Mouse (Mus musculus) midbrain, embryonic 10.5 days (tissue): ENCODE measurements around the gene Epb41l1. TPM values are rescaled to one million over a fixed set of nuclear protein-coding genes. Genes with fewer than 3 reads are reported as not detected.
A peak's percentile ranks its signal among the peaks of the same experiment; 100 is the strongest.

ENCODE experiments used
- DNase-seq: peaks from one replicate; pipeline ENCODE4 v3.0.0-alpha.2; 2017; ENCODE audit warnings: low spot score
- H3K27ac ChIP-seq: fragments of 300-500 bp; sonication (generic); replicated peaks from 2 replicates; pipeline ENCODE4 v1.5.1; 2016; ENCODE audit warnings: mild to moderate bottlenecking
- H3K27me3 ChIP-seq: fragments of 300-500 bp; sonication (generic); 2 replicates; pipeline ENCODE4 v1.6.1; 2016; ENCODE audit warnings: low read depth, mild to moderate bottlenecking; ENCODE audit not compliant: poor library complexity, severe bottlenecking
- H3K36me3 ChIP-seq: fragments of 300-500 bp; sonication (generic); 2 replicates; pipeline ENCODE4 v1.6.1; 2016; ENCODE audit warnings: mild to moderate bottlenecking, moderate library complexity
- H3K4me1 ChIP-seq: fragments of 300-500 bp; sonication (generic); 2 replicates; pipeline ENCODE4 v1.6.1; 2016
- H3K4me3 ChIP-seq: fragments of 300-500 bp; sonication (generic); 2 replicates; pipeline ENCODE4 v1.5.1; 2016; ENCODE audit warnings: mild to moderate bottlenecking, moderate library complexity
- H3K9me3 ChIP-seq: fragments of 300-500 bp; sonication (generic); replicated peaks from 2 replicates; pipeline ENCODE4 v1.6.1; 2016; ENCODE audit warnings: mild to moderate bottlenecking
- WGBS: fragments of 180-500 bp; shearing (Covaris S2); methylation state at CpG from one replicate; pipeline ENCODE4 v1.1.7; 2016; 5-methylcytosine and 5-hydroxymethylcytosine counted together
- polyA plus RNA-seq: library from polyadenylated mRNA; unstranded; fragments of >200 nt; fragmentation: Nextera tagmentation; extraction: Ambion mirVana; gene quantifications from 2 replicates; pipeline ENCODE4 v1.2.1, GENCODE M21; 2016

The Epb41l1 gene
- polyA plus RNA-seq, 1 experiment from 2014 or later: 1.3 TPM

DNA sequence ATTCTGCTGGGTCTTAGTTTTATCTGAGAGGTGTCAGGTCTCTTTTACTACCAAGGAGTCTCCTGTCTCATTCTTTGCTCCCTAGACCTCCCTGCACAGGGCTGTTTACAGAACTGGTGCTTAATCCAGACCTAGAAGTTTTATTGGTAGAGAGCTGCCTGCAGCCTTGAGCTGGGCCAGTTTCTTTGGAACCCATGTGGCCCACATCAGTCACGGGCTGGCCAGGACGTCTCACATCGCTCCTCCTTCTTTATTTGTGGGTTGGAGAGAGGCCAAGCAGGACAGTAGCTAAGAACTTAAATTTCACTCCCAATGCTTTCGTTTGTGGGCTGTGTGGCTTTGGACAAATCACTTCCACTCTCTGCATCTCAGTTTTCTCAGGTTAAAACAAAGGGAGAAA, 9.6 kb downstream of the Epb41l1 start:
- WGBS: 58% methylated on average over 4 of the region's 4 CpGs

DNA sequence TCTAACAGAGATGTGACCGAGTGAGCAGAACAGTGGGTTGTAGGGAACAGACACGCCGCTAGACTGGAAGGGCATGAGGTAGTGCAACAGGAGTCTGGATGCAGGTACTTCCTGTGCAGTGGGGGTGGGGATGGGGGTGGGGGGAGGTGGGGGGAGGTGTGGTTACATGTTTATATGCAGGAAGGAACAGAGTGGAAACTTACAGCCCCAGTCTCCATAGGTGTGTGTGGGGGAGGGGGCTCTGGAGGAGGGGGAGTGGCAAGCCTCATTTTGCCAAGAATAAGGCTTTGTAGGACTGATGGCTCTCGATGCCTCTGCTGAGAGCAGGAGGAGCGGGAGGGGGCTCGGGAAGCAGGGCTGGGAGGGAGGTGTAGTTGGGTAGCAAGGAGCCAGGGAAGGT, 10.7 kb downstream of the Epb41l1 start:
- H3K4me1 ChIP-seq: peaks cover 4% of the 10 kb centered on the region; the same call in 1 of the 2 replicates
- H3K4me3 ChIP-seq: no peak overlapping the region
- no peaks in the 10 kb centered on the region for H3K36me3 ChIP-seq
- WGBS: 79% methylated on average over 6 of the region's 6 CpGs
- no peaks in the 10 kb centered on the region for H3K27me3 ChIP-seq
- no peak overlapping the region for H3K27ac ChIP-seq
- DNase-seq: no peak
- H3K9me3 ChIP-seq: no peaks in the 10 kb centered on the region

More for the DNA sequence above, 9.6 kb downstream of the Epb41l1 start:
- no peaks in the 10 kb centered on the region for H3K36me3 ChIP-seq
- H3K4me1 ChIP-seq: peaks cover 11% of the 10 kb centered on the region
- H3K9me3 ChIP-seq: no peaks in the 10 kb centered on the region
- DNase-seq: no peak
- H3K27me3 ChIP-seq: no peaks in the 10 kb centered on the region
- no peak overlapping the region for H3K27ac ChIP-seq
- no peak overlapping the region for H3K4me3 ChIP-seq

DNA sequence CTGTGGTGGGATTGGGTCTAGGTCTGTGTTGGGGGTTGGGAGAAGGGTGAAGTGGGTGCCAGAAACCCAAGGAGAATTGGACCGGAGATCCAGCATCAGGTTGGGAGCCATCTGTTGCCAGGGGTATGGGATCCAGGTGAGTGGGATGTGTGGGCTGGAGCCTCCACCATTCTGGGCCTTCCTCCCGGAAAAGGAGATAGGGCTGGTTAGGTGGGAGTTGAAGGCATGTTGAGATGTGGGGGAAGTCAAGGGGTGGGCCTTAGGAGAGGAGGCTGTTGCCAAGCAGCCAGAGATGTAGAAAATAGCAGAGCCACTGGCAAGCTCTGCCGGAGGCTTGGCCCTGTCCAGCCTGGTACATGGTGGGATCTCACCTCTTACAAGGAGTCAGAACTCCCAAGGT, 11.4 kb downstream of the Epb41l1 start:
- Histone ChIP-seq H3K27ac (no peak overlapping the region), H3K36me3 (no peaks in the 10 kb centered on the region), H3K4me1 (peaks cover 9% of the 10 kb centered on the region; the same call in 1 of the 2 replicates), H3K27me3 (no peaks in the 10 kb centered on the region), H3K9me3 (no peaks in the 10 kb centered on the region), H3K4me3 (no peak overlapping the region)
- WGBS: 97% methylated on average over 3 of the region's 3 CpGs
- no peak for DNase-seq

DNA sequence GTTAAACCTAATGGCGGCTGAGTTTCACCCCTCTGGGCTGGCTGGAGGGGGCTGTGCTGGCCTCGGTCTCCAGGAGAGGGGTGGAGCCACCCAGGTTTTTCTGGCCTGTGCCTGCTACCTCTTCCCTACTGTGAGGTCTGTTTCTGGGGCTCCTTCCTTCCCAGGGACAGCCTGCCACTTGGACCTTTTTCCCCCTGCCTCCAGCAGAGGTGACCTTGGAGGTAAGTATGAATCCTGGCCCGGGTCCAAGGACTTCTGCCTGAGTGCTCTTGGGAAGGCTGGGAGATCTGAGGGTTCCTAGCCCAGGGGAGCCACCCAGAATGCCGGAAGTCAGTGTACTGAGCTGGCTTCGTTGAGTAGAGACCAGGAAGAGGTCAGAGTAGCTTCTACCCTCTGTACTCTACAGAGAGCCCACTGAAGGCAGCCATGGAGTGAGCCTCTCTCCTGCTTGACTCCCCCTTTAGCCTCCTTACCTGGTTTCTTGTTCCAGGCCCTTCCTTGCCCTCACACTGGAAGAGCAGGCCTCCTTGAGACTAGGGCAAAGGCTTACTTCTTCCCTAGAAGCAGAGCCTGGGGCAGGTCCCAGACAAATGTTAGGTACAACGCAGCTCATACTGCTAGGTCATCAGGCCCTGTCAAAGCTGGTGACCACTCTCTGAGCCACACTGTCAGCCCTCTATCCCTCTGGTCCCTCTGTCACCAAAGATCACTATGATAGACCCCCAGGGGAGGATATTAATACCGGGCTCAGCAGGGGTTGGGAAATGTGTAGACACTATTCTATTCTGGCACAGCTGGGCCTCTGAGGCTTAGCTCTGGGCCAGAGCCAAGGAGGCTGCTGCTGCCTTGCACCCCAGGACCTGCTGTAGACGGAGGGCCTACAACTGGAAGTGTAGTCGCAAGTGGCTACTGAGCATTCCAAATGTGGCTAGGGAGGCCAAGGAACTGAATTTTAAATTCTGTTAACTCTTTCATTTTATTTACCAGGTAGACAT, 12.5 kb downstream of the Epb41l1 start:
- Histone ChIP-seq H3K4me3 (no peak overlapping the region), H3K4me1 (peaks cover 9% of the 10 kb centered on the region; the same call in 1 of the 2 replicates), H3K27me3 (no peaks in the 10 kb centered on the region), H3K9me3 (no peaks in the 10 kb centered on the region), H3K27ac (peak overlapping the region; percentile 4; the same call in 1 of the 2 replicates), H3K36me3 (no peaks in the 10 kb centered on the region)
- DNase-seq: no peak
- WGBS: 59% methylated on average over 9 of the region's 9 CpGs

DNA sequence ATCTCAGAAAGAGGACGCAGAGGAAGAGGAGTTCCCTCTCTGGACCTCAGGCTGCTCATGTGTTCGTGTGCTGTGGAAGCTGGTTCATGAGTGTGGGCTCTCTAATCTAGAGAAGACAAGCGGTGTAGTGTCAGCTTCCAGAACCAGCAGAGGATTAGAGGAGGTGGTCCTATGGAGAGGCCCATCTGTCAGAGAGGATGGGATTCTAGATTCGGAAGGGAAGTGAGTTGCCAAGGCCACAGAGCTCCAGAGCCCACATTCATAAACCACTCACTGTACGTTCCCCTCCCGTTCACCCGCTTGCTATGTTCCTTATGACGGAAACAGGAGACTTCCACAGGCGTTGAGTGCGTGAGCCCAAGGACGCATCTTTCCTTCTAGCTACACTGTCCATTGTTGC, 16.9 kb downstream of the Epb41l1 start:
- Histone ChIP-seq H3K4me3 (no peak overlapping the region), H3K9me3 (no peaks in the 10 kb centered on the region), H3K27me3 (no peaks in the 10 kb centered on the region), H3K36me3 (no peaks in the 10 kb centered on the region), H3K4me1 (peaks cover 21% of the 10 kb centered on the region), H3K27ac (no peak overlapping the region)
- 91% methylated on average over 11 of the region's 11 CpGs for WGBS
- DNase-seq: no peak

DNA sequence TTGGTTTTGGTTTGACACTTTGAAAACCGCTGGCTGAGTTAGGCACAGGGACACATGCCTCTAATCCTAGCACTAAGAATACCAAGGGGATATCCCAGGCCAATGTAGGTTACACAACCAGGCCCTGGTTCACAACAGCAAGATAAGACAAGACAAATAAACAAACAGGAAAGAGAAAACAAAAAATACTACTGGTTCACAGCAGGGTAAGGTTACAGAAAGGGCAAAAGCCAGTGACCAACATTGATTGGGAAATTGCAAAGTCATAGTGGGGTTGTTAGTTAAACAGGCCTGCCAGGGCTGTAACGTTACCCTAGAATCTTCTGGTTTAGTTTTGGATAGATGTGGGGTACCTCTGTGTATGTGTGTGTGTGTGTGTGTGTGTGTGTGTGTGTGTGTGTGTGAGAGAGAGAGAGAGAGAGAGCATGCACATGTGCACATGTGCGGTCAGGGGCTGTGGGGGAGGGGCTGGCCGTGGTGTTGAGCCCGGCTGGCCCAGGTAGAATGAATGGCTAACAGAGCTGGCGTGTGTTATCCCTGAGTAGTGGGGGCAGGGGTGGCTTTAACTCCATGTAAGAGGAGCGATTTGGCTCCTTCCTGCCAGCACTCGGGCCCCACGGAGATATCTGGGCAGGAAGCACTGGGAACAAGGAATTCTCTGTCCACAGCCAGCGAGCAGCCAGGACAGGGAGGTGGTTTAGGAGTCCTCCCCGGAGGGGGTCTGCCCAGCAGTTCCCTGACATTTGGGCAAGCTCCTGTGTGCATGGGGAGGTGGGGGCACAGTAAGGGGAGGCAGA, 19.2 kb downstream of the Epb41l1 start:
- no peak overlapping the region for H3K4me3 ChIP-seq
- no peaks in the 10 kb centered on the region for H3K27me3 ChIP-seq

DNA sequence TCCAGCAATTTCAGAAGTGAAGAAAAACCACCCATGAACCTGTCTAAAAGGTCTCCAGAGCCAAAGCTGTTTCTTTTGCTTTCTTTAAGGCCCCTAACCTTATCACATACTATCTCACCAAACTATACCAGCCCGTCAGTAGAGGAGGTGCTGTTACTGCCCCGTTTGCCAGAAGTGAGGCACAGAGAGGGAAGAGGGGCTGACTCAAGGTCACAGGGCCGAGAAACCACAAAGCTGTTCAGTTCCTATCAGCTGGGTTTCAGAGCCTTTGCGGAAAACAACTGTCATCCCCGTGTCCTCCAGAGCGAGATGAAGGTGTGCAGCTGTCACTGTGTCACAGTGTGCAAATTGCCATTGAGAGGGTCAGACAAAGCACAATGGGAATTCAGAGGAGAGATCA, 21.2 kb downstream of the Epb41l1 start:
- no peak for DNase-seq
- 75% methylated on average over 6 of the region's 6 CpGs for WGBS
- Histone ChIP-seq H3K4me3 (no peak overlapping the region), H3K4me1 (peaks cover 13% of the 10 kb centered on the region), H3K36me3 (peaks cover 7% of the 10 kb centered on the region; the same call in 1 of the 2 replicates), H3K9me3 (no peaks in the 10 kb centered on the region), H3K27ac (no peak overlapping the region), H3K27me3 (no peaks in the 10 kb centered on the region)

More for the DNA sequence above, 19.2 kb downstream of the Epb41l1 start:
- WGBS: 53% methylated on average over 11 of the region's 11 CpGs
- peaks cover under 1% of the 10 kb centered on the region; the same call in 1 of the 2 replicates for H3K36me3 ChIP-seq
- no peak for DNase-seq
- H3K4me1 ChIP-seq: peaks cover 18% of the 10 kb centered on the region
- no peaks in the 10 kb centered on the region for H3K9me3 ChIP-seq
- H3K27ac ChIP-seq: peak overlapping the region; percentile 35; the same call in 1 of the 2 replicates

DNA sequence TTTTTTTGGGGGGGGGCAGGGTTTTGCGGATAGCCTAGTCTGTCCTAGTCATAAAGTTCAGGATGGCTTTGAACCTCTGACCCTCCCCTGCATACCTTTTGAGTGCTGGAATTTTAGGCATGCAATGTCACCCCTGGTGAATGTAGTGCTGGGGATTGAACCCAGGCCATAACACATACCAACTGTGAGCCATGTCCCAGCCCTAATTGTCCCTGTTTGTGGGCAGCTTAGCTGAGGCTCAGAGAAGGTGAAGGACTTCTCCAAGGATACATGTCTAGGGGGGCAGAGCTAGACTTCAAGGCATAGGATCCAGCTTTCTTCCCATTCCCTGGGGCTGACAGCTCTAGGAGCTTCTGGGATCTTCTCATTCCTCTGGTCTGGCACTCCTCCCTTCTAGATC, 22.6 kb downstream of the Epb41l1 start:
- no peak for DNase-seq
- H3K9me3 ChIP-seq: no peaks in the 10 kb centered on the region
- WGBS: 71% methylated on average over 1 of the region's 1 CpGs
- peaks cover 19% of the 10 kb centered on the region for H3K4me1 ChIP-seq
- H3K36me3 ChIP-seq: peaks cover 7% of the 10 kb centered on the region; the same call in 1 of the 2 replicates
- no peak overlapping the region for H3K27ac ChIP-seq
- H3K27me3 ChIP-seq: no peaks in the 10 kb centered on the region
- no peak overlapping the region for H3K4me3 ChIP-seq

DNA sequence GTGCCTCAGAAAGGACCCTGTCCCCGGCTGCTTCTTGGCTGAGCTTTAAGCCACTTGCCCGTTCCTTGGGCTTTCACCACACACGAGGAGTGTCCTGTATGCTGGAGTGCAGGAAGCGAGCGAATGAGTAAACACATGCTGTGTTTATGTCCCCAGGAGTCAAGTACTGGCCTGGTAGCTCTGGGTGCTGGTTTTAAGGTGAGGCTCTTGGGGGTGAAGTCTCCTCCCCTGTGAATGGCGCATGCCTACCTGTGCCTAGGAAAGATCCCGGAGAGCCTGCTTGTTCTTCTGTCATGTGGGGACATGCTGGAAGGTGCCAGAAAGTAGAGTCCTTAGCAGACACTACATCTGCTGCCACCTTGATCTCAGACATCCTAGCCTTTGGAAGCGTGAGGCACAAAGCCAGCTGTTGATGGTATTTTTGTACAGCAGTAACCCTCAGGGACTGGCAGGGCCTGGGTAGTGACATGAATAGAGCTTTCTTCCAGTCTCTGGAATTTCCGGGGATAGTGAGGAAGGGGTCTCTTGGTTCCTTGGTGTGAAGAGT, 25.9 kb downstream of the Epb41l1 start:
- H3K4me3 ChIP-seq: no peak overlapping the region
- peaks cover 12% of the 10 kb centered on the region for H3K4me1 ChIP-seq
- no peak overlapping the region for H3K27ac ChIP-seq
- WGBS: 89% methylated on average over 9 of the region's 9 CpGs
- no peaks in the 10 kb centered on the region for H3K27me3 ChIP-seq
- peaks cover 7% of the 10 kb centered on the region; the same call in 1 of the 2 replicates for H3K36me3 ChIP-seq
- DNase-seq: no peak
- no peaks in the 10 kb centered on the region for H3K9me3 ChIP-seq

DNA sequence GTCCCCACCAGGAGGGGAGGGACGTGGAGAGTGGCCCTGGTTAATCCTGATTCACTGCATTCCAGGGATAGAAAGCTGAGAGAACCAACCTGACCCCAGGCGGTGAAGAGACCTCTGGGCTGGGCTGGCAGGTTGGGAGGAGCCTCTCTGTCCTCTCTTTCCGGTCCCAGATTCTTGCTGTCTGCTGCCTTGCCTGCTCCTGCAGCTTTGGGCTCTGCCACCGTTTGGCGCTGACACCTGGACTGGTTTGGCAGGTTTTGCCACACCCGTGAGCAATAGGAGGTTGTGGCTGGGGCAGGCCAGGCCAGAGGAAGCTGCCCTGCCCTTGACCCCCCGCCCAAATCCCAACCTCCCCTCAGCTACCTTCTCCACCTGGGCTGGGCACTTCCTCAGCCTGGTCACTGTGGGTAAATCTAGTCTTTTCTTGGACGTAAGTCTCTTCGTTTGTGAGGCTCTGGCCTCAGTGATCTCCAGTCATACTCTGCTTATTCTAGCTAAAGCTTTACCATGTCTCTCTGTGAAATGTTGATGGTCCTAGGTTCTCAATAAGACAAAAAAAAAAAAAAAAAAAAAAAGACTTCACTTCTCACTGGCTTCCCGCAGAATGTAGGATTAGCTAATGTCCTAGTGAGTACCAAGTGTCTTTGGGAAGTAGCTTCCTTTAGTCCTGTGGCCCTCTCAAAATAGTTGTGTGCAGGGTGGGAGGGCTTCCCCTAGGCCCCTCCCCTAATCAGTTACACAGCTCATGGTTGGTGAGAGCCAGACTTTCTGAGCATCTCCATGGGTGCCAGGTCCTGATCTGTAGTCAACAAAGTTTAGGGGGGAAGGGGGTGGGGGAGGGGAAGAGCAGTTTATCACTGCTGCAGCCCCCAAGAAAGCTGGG, 26.9 kb downstream of the Epb41l1 start:
- Histone ChIP-seq H3K27ac (no peak overlapping the region), H3K4me3 (no peak overlapping the region), H3K9me3 (no peaks in the 10 kb centered on the region), H3K27me3 (no peaks in the 10 kb centered on the region), H3K36me3 (peaks cover 7% of the 10 kb centered on the region; the same call in 1 of the 2 replicates), H3K4me1 (peaks cover 18% of the 10 kb centered on the region)
- no peak for DNase-seq
- WGBS: 14% methylated on average over 10 of the region's 10 CpGs

DNA sequence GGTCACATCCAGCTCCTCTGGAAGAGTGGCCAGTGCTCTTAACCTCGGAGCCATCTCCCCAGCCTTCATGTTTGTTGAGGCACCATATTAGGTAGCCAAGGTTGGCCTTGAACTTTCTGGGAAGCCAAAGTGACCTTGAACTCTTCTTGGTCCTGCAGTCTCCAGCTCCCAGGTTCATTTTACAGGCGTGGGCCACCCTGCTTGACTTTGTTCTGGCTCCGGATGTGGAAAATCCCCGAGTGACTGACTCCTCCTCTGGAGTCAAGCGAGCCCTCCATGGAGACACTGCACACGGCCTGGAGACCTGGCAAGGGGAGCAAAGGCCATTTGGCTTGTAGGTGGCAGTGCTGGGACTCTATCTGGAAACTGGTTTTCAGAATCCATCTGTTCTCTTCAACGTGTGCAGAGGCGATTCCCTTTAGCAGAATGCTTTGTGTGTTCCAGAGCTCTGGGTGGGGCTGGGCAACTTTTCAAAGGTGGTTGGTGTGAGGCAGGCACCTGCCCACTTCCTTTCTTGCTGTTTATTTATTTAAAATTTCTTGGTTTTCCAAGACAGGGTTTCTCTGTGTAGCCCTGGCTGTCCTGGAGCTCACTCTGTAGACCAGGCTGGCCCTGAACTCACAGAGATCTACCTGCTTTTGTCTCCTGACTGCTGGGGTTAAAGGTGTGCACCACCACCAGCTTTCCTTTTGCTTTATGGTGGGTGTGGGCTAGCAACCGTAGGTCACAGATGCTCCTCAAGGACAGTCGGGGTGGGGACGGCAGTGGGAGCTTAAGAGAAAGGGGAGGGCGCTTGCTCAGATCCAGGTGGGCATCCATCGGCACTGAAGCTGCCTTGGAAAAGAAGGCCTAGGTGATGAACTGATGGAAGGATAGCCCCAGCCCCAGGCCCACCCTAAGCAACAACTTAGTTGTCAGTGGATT, 30.8 kb downstream of the Epb41l1 start:
- Histone ChIP-seq H3K36me3 (no peaks in the 10 kb centered on the region), H3K27ac (no peak overlapping the region), H3K4me1 (peaks cover 24% of the 10 kb centered on the region), H3K9me3 (no peaks in the 10 kb centered on the region), H3K27me3 (no peaks in the 10 kb centered on the region), H3K4me3 (no peak overlapping the region)
- WGBS: 86% methylated on average over 13 of the region's 13 CpGs
- no peak for DNase-seq
